Mouse (Mus musculus): ENCODE measurements around the gene Txnrd2.

Gene Txnrd2

GRCm38 (mm10) chr16:18455407-18455806 lies 29.2 kb downstream of the Txnrd2 start:
- DNase-seq = no peak

GRCm38 (mm10) chr16:18458661-18459060 lies 32.5 kb downstream of the Txnrd2 start:
- DNase-seq = no peak

DNA sequence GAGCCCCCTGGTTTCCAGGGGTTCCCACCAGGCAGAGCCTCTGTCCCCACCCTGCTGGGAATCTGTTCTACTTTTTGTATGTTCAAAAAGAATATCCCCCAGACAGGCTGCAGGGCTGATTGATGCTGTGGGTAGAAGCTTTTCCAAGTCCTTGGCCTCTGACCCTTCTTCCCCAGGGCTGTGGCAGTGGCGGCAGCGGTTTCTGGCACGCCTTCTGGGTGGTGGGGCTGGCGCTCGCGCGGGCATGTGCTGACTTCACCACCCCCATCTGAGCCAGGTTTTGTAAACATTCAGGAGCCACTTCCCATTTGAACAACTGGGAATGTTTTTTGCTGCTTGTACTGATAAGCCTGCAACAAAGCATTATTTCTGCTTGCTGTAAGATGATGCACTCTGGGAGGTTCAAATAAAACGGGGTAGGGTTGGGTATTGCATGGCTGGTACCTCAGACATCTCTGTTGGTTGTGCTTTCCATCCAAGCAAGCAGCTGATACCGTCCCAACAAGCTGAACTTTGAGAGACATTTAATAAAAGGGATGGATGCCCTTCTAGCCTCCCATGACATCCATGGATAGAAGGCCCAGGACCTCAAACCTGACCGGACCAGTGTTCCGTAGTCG lies 33.3 kb downstream of the Txnrd2 start:
- peak; percentile 46 for DNase-seq

DNA sequence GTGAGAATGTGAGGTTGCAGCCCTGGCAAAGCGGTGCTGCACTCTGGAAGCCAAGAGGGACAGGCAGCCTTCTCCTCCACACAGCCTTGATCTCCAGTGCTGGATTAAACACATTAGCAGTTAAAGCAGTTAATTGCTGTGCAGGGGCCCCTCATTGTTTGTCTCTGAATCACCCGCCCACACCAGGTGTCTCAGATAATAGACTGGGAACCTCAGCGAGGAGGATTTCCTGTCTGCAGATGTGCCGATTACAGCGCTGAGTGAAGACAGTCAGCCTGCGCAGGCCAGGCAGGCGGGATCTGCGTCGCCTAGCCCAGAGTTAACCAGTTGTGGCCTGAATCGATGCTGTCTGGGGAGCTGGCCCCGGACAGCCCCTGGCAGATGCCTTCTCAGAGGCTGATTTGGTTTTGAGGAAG lies 33.8 kb downstream of the Txnrd2 start:
- DNase-seq = peak; percentile 80

DNA sequence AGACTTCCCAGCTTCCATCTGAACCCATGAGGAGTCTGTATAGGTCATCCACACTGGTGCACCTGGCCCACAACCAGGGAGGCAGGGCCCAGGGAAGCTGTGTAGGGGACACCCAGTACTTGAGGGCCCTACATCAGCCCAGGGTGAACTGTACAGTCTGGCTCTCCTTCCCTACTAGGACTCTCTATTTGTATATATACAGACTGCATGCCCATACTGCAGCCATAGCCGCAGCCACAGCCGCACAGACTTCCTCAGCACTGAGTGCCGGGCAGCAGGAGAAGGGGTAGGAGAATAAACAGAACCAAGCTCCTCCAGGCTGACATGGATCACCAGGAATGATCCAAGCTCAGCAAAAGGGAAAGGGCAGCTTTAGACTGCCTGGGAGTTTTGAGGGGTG lies 34.6 kb downstream of the Txnrd2 start:
- no peak for DNase-seq

DNA sequence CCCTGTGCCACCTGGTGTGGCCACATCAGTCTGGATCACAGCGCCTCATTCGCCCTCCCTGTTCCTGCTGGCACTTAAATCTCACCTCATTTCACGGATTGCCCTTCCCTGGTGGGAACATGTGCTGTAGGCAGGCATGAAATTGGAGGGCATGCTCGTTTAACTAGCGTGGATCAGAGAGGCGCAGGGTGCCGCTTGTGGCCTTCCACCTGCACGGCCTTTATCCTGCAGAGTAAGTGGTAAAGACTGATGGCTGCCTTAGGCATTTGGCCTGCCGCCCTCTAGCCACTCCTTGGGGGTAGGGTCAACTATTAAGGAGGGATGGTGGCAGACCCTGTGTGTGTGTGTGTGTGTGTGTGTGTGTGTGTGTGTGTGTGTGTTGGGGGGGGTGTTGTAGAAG lies 35.8 kb downstream of the Txnrd2 start:
- no peak for DNase-seq

GRCm38 (mm10) chr16:18462598-18462997 lies 36.4 kb downstream of the Txnrd2 start:
- no peak for DNase-seq

DNA sequence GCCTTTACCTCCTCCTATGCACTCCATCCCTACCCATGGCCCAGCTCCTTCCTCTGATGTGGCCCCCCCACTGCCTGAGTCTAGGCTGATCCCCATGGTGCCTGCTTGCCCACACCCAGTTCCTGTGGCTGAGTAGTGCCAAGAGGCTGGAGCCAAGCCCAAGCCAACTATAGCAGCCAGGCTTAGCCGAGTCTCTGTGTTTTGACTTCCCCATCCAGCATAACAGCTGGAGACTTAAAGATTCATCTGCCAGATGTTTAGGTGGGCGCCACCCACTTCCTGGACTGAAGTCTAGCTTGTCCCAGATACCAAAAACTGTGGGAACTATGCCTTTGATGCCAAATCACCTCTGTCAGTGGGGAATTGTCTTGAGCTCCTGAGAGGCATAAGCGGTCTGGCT lies 38.1 kb downstream of the Txnrd2 start:
- DNase-seq = no peak

- DNase-seq = no peak
Observed at GRCm38 (mm10) chr16:18470829-18471228, 44.6 kb downstream of the Txnrd2 start.

DNA sequence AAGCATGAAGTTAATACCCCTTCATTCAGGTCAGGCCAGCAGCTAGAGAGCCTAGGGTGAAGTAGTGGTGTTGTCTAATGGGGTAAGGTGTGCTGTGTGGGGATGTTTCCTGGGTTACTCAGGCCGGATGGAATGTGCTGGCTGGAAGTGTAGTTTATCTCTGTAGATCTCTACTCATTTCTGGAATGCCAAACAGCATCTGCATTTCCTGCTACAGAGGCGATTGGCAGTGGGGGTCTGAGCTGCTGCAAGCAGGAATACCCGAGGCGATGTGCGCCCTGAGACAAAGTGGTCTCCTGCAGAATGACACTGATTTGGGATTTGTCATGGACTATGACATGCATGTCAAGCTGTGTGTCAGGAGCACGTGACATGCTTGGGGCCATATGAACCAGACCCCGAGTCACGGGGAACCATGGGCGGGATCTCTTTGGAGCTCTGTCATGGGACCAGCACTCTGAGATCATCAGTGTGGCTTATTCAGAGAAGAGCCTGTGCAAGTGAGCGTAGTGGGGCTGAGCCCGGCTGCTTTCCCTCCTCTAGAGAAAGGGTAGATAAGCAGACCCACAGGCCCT lies 45.3 kb downstream of the Txnrd2 start:
- no peak for DNase-seq

GRCm38 (mm10) chr16:18471976-18472375 lies 45.8 kb downstream of the Txnrd2 start:
- DNase-seq = no peak

DNA sequence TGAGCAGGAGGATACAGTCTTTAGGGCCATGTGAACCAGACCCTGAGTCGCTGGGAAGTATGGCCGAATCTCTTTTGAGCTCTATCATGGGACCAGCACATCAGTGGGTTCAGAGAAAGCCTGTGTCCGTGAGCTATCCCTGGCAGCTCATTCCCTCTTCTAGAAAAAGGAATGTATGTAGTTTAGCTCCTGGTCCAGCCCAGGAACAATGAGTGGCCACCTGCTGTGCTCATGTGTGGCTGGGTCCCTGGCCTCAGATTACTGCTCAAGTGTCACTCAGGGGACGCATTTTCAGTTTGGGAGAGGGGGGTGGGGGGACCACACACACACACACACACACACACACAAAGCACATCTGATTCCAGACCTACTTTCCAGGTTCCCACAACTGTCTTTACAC lies 46.2 kb downstream of the Txnrd2 start:
- DNase-seq = no peak

DNA sequence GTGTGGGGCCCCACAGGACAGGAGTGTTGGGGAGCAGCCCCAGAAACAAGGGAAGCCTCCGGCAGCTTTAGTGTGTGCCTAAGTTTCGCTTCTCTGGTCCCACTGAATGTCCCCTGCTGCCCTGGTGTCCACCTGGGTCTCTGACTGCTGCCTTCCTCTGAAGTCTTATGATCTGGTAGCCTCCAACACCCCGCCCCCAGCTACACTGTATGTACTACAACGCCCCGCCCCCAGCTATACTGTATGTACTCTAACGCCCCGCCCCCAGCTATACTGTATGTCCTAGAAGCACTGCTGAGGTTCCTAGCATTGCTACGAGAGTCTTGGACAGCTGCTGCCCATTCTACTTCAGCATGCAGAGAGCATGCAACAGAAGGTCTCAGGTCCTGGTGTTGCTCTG lies 46.8 kb downstream of the Txnrd2 start:
- DNase-seq = no peak

GRCm38 (mm10) chr16:18474021-18474420 lies 47.8 kb downstream of the Txnrd2 start:
- no peak for DNase-seq

GRCm38 (mm10) chr16:18477996-18478395 lies 51.8 kb downstream of the Txnrd2 start:
- DNase-seq = no peak

DNA sequence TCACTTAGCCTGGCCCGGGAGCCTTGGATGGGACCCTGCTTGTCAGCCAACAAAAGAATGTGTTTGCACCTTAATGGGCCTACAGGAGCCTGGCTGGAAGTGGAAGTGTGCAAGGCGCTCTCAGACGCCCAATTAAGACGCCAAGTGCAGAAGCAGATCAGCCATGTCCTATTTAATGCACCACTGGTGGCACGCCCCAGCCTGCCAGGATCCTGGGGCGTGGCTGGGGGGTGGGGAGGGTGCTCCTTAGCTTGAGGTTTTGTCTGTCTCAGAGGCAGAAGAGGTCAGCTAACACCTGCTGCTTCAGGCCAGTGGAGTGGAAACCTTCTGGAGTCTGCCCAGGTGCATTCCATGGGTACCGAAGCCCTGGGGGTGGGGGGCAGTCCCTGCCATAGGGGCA lies 53.5 kb downstream of the Txnrd2 start:
- DNase-seq = no peak

DNA sequence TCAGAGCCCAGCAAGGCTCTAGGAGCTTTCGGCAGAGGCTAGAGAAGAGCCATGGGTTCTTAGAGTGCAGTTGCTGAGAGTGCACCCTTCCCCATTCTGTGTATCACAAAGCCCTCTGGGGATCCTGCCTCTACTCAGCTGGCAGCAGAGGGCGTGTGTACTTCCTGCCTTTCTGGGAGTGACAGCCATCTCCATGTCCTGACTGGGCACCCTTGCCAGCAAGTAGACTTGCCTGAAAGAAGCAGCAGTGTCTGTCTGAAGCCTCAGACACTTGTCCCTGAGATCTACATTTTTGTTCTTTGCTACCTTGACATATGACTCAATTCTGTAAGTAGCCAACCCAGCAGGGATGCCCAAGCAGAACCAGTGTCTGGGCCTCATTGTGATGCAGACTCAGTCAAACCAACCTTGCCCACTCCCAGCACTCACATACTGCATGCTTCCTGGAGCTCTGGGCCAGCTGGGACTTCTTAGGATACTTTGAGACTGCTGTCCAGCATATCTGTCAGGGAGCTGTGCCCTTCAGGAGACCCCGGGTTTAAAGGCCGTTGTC lies 54.8 kb downstream of the Txnrd2 start:
- no peak for DNase-seq

GRCm38 (mm10) chr16:18482431-18482830 lies 56.2 kb downstream of the Txnrd2 start:
- DNase-seq = no peak

- no peak for DNase-seq
Observed at GRCm38 (mm10) chr16:18483839-18484238, 57.7 kb downstream of the Txnrd2 start.

DNA sequence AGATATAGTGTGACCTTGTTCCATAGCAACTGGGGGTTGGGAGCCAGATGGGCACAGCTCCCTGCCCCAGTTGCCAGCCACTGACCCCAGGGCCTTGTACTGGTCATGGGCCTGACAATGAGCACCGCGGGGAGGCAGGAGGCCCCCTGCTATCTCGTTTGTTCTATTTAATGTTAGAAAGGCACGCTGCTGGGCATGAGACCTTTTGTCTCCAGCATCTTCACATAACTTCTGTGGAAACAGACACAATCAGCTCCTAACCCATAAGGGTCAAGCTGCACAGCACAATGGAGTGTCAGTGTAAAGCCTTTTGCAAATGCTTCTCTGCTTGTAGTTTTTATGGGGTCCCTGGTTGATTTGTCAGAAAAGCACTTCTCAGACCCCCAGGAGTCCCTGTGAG lies 58.2 kb downstream of the Txnrd2 start:
- no peak for DNase-seq

GRCm38 (mm10) chr16:18484794-18485435 lies 58.7 kb downstream of the Txnrd2 start:
- DNase-seq = no peak

DNA sequence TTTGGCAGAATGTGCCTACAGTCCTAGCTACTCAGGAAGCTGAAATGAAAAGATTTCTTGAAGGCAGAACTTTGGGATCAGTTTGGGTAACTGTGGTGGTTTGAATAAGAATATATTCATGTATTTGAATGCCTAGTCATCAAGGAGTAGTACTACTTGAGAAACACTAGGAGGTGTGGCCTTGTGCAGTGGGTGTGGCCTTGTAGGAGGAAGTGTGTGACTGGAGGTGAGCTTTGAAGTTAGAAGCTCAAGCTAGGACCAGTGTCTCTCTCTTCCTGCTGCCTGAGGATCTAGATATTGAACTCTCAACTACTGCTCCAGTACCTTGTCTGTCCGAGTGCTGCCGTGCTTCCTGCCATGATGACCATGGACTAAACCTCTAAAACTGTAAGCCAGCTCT lies 59.9 kb downstream of the Txnrd2 start:
- no peak for DNase-seq

GRCm38 (mm10) chr16:18490281-18490680 lies 64.1 kb downstream of the Txnrd2 start:
- no peak for DNase-seq

DNA sequence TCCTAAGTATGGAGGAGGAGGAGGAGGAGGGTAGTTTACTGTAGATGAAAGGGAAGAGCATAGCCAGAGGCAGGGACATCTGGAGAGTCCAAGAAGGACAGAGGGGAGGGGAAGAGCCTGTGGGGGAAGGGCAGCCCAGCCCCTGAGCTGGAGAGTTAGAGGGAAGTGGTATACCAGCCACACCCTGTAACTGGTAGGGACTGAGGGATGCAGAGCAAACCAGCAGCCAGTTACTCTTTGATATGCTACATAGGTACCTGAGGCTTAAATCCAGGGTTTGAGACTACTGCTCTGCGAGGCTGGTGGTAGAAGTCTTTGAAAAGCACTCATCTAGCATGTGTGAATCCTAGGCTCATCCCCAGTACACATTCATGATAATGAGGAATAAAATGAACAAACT lies 64.7 kb downstream of the Txnrd2 start:
- DNase-seq = no peak

Measured in embryo, embryonic 11 days (tissue).